Mouse (Mus musculus) intestine, embryonic 16.5 days (tissue): ENCODE measurements around the gene Mrps11. TPM values are rescaled to one million over a fixed set of nuclear protein-coding genes. Genes with fewer than 3 reads are reported as not detected.
A peak's percentile ranks its signal among the peaks of the same experiment; 100 is the strongest.

ENCODE experiments used
- ATAC-seq: fragments of 200-750 bp; cut with Nextera tagmentation; 2 replicates; pipeline ENCODE4 v1.8.0; 2017; ENCODE audit warnings: moderate TSS enrichment, moderate library complexity
- H3K27ac ChIP-seq: fragments of 300-500 bp; sonication (generic); 2 replicates; pipeline ENCODE4 v1.5.1; 2014; ENCODE audit warnings: mild to moderate bottlenecking, low read length
- H3K27me3 ChIP-seq: fragments of 300-500 bp; sonication (generic); replicated peaks from 2 replicates; pipeline ENCODE4 v1.6.1; 2014; ENCODE audit warnings: low read length, control low read depth, mixed read lengths; ENCODE audit not compliant: control insufficient read depth, insufficient read depth
- H3K36me3 ChIP-seq: fragments of 300-500 bp; sonication (generic); 2 replicates; pipeline ENCODE4 v1.6.1; 2014; ENCODE audit warnings: low read length, control low read depth; ENCODE audit not compliant: control insufficient read depth, insufficient read depth
- H3K4me1 ChIP-seq: fragments of 300-500 bp; sonication (generic); 2 replicates; pipeline ENCODE4 v1.6.1; 2014; ENCODE audit warnings: low read length, control low read depth, mixed read lengths; ENCODE audit not compliant: control insufficient read depth, insufficient read depth
- H3K4me2 ChIP-seq: fragments of 300-500 bp; sonication (generic); 2 replicates; pipeline ENCODE4 v1.6.1; 2014; ENCODE audit warnings: low read depth, low read length, control low read depth
- H3K4me3 ChIP-seq: fragments of 300-500 bp; sonication (generic); 2 replicates; pipeline ENCODE4 v1.5.1; 2014; ENCODE audit warnings: mild to moderate bottlenecking, low read length
- H3K9ac ChIP-seq: fragments of 300-500 bp; sonication (generic); 2 replicates; pipeline ENCODE4 v1.6.1; 2014; ENCODE audit warnings: low read depth, low read length
- H3K9me3 ChIP-seq: fragments of 300-500 bp; sonication (generic); 2 replicates; pipeline ENCODE4 v1.6.1; 2016; ENCODE audit warnings: low read length, control low read depth; ENCODE audit not compliant: control insufficient read depth
- WGBS: fragments of 180-500 bp; shearing (Covaris S2); extraction: QIAGEN DNeasy Blood & Tissue Kit; methylation state at CpG from one replicate; pipeline ENCODE4 v1.1.7; 2014; 5-methylcytosine and 5-hydroxymethylcytosine counted together
- polyA plus RNA-seq: library from polyadenylated mRNA; unstranded; fragments of >200 nt; fragmentation: Nextera tagmentation; extraction: Ambion mirVana; gene quantifications from 2 replicates; pipeline ENCODE4 v1.2.1, GENCODE M21; 2015

The Mrps11 gene
- polyA plus RNA-seq, 1 experiment from 2014 or later: 66.9 TPM

DNA sequence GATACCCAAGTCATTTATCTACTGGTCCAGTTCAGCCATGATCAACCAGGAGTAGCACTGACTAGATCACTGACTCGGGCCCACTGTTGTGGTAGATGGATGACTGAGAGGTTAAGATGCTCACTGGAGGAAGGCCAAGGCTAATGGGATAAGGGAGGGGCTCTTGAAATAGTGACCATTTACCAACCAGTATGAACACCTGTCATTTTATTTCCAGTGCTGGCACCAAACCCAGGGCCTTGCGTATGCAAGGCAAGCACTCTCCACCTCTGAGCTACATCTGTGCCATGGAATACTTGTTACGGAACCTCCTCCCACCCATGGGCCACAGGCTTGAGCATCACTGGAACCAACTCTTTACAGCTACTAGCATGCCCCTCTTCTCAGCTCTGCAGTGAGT, 19.1 kb upstream of the Mrps11 start:
- Histone ChIP-seq H3K36me3 (no peaks in the 10 kb centered on the region), H3K27me3 (no peaks in the 10 kb centered on the region), H3K27ac (no peak overlapping the region), H3K4me2 (no peak overlapping the region), H3K4me3 (no peak overlapping the region), H3K9me3 (no peaks in the 10 kb centered on the region), H3K4me1 (no peaks in the 10 kb centered on the region), H3K9ac (no peak overlapping the region)
- 88% methylated on average over 3 of the region's 3 CpGs for WGBS
- ATAC-seq: no peak

DNA sequence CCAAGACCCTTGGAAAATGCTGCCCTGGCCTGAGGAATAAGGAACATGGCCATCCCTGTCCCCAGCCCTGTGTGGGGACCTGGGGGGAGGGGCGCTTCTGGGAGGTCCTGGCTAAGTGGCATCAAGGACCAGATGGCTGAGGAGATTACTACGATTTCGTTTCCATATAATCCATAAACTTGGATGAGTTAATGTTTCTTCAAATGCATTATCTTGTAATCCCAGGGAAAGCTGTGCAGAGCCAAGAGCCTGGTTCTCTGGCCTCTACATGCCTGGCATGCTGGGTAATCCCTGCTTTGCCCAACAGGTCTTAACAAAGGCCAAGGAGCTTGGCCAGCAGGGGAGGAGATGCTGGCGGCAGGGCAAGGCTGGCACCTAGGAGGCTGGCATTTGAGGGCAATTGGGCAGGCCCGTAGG, 17.7 kb upstream of the Mrps11 start:
- H3K9me3 ChIP-seq: no peaks in the 10 kb centered on the region
- ATAC-seq: no peak
- H3K27ac ChIP-seq: no peak overlapping the region
- H3K4me3 ChIP-seq: no peak overlapping the region
- 67% methylated on average over 5 of the region's 5 CpGs for WGBS
- H3K4me1 ChIP-seq: no peaks in the 10 kb centered on the region
- H3K4me2 ChIP-seq: no peak overlapping the region
- H3K27me3 ChIP-seq: no peaks in the 10 kb centered on the region
- H3K9ac ChIP-seq: no peak overlapping the region
- no peaks in the 10 kb centered on the region for H3K36me3 ChIP-seq

DNA sequence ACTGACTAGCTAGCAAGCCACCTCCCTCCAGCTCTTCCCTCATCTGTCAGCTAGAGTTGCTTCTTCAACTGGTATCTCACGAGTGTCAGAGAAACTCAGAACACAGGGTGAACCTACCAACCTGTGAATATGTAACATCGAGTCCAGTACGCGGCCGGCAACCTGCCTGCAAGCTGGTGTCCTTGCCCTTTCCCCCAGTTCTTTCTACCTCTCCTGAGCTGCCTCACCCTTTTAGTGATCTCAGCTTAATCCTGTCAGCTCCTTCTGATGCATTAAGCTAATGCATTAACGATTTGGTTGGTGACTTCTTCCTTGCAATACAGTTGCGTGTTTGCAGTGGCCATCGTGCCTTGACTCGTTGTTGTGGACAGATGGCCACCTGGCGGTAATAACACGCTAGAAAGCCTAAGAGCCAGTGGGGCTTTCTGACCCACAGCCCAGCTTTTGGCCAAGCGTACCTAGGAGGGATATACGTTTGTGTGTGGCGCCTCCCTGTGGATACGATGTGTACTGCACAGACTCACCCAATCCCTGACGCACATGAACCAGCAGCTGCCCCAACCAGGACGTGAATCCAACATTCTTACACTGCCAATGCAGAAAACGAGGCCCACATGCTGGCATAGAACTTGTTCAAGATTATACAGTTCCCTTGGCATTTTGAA, 16.8 kb upstream of the Mrps11 start:
- Histone ChIP-seq H3K9me3 (no peaks in the 10 kb centered on the region), H3K4me1 (no peaks in the 10 kb centered on the region), H3K27me3 (no peaks in the 10 kb centered on the region), H3K27ac (no peak overlapping the region), H3K36me3 (no peaks in the 10 kb centered on the region), H3K4me3 (no peak overlapping the region), H3K9ac (no peak overlapping the region), H3K4me2 (no peak overlapping the region)
- peak; percentile 38; the same call in 1 of the 2 replicates for ATAC-seq
- 23% methylated on average over 18 of the region's 18 CpGs for WGBS

DNA sequence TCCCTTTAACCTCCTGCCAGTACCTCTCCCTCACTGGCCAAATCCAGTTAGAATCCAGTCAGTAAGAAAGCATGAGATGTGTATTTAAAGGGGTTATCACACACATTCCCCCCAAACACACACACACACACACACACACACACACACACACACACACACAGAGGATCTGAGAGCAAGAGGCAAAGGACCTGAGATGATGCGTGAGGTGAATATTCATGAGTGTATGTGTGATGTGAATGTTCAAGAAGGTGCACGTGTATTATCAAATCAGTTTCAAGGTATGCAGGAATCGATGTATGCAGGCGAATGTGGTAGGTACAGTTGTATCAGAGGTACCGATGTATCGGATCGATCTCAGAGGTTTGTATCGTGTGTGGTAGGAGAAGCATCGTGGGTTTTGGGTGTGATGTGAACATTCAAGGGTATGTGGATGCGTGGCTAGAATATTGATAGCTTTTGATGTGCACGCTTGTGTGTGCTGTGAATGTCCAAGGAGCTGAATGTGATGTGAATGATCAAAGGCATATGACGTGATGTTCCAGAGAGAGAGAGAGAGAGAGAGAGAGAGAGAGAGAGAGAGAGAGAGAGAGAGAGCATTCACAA, 14.9 kb upstream of the Mrps11 start:
- H3K9me3 ChIP-seq: no peaks in the 10 kb centered on the region
- H3K27me3 ChIP-seq: no peaks in the 10 kb centered on the region
- WGBS: 87% methylated on average over 12 of the region's 12 CpGs
- H3K4me3 ChIP-seq: no peak overlapping the region
- H3K4me2 ChIP-seq: no peak overlapping the region
- no peaks in the 10 kb centered on the region for H3K4me1 ChIP-seq
- H3K36me3 ChIP-seq: no peaks in the 10 kb centered on the region
- no peak for ATAC-seq
- no peak overlapping the region for H3K9ac ChIP-seq
- no peak overlapping the region for H3K27ac ChIP-seq

DNA sequence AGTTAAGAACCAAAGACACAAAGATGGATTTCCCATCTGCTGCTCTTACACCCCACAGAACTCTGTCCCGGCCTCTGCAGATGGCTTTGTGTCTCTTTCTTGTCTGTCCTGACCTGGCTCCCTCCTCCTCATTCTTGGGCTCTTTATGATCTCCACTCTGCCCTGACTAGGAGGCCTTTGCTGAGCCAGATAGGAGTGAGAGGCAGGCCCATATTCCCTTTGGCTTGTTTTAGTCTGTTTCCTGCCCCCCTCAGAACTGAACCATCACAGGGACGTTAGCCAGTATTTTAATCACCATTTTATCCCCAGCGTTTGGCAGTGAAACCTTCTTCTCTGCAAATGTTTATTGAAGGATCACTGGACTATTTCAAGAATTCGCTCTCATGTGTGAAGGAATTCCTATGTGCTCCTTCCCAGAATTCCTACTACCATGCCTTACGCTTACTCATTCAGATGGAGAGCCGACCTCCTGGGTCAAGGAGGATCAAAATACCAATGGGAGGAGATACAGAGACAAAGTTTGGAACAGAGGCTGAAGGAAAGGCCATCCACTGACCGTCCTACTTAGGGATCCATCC, 13.8 kb upstream of the Mrps11 start:
- peak; percentile 60 for ATAC-seq
- 28% methylated on average over 7 of the region's 7 CpGs for WGBS

DNA sequence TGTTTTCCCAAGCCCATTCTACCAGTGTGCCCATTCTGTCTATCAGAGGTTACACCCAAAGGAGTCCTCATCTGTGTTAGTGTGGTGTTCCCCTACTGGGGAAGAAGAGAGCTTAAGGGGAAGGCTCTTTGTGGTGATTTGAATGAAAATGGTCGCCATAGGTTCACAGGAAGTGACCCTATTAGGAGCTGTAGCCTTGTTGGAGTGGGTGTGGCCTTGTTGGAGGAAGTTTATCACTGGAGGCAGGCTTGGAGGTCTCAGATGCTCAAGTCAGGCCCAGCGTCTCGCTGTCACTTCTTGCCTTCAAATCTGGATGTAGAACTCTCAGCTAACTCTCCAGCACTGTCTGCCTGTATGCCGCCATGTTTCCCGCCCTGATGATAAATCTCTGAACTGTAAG, 12.0 kb upstream of the Mrps11 start:
- H3K9me3 ChIP-seq: no peaks in the 10 kb centered on the region
- H3K36me3 ChIP-seq: peaks cover 2% of the 10 kb centered on the region; the same call in 1 of the 2 replicates
- no peaks in the 10 kb centered on the region for H3K27me3 ChIP-seq
- no peak for ATAC-seq
- H3K9ac ChIP-seq: no peak overlapping the region
- WGBS: 92% methylated on average over 5 of the region's 5 CpGs
- no peak overlapping the region for H3K27ac ChIP-seq
- H3K4me1 ChIP-seq: no peaks in the 10 kb centered on the region
- H3K4me3 ChIP-seq: no peak overlapping the region
- H3K4me2 ChIP-seq: no peak overlapping the region

More for the DNA sequence above, 13.8 kb upstream of the Mrps11 start:
- Histone ChIP-seq H3K4me2 (no peak overlapping the region), H3K4me1 (no peaks in the 10 kb centered on the region), H3K4me3 (no peak overlapping the region), H3K27me3 (no peaks in the 10 kb centered on the region), H3K9me3 (no peaks in the 10 kb centered on the region), H3K27ac (no peak overlapping the region), H3K9ac (no peak overlapping the region), H3K36me3 (no peaks in the 10 kb centered on the region; the same call in 1 of the 2 replicates)

DNA sequence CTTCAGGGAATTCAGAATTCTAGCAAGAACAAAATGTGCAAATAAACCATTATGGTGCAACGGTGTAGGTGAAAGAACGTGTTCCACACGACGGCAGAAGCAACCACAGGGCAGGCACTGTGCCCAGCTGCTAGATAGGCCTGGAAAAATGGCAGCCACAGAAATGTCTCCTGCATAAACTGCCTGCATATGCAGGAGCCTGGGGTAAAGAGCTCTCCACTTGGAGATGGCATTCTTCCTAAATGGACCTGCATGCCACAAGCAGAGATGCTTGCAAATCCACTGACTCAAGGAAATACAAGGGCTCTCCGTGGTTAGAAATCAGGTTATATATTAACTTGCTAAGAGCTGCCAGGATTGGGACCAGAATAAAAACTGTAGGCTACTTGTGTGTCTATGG, 4.2 kb upstream of the Mrps11 start:
- no peak overlapping the region for H3K4me3 ChIP-seq
- peaks cover 5% of the 10 kb centered on the region; the same call in 1 of the 2 replicates for H3K4me1 ChIP-seq
- H3K9ac ChIP-seq: no peak overlapping the region
- WGBS: 84% methylated on average over 5 of the region's 5 CpGs
- H3K9me3 ChIP-seq: no peaks in the 10 kb centered on the region
- no peak overlapping the region for H3K27ac ChIP-seq
- H3K36me3 ChIP-seq: 0 out of 2 replicates have a peak, but pooled peaks cover 2% of the 10 kb centered on the region
- H3K4me2 ChIP-seq: no peak overlapping the region
- no peaks in the 10 kb centered on the region for H3K27me3 ChIP-seq
- no peak for ATAC-seq

DNA sequence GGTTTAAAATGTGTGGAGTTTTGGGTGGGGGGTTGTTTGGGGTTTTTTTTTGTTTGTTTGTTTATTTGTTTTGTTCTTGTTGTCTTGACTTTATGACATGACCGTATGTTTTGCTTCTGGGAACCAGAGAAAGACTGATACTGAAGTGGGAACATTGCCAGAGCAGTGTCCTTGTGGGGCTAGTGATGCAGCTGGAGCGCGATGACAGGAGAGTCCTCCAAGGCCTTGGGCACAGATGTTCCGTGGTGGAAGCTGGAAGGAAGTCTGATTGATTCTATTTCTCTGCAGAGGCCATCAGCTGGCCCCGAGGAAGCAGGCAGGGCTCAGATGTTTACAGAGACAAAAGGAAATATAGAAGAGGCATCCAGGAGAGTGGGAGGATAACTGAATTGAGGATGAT, 3.0 kb downstream of the Mrps11 start:
- Histone ChIP-seq H3K4me3 (no peak overlapping the region), H3K4me1 (peaks cover 10% of the 10 kb centered on the region; the same call in 1 of the 2 replicates), H3K27ac (no peak overlapping the region), H3K4me2 (no peak overlapping the region), H3K36me3 (no peaks in the 10 kb centered on the region), H3K27me3 (no peaks in the 10 kb centered on the region), H3K9ac (no peak overlapping the region), H3K9me3 (no peaks in the 10 kb centered on the region)
- no peak for ATAC-seq
- WGBS: 64% methylated on average over 5 of the region's 5 CpGs

DNA sequence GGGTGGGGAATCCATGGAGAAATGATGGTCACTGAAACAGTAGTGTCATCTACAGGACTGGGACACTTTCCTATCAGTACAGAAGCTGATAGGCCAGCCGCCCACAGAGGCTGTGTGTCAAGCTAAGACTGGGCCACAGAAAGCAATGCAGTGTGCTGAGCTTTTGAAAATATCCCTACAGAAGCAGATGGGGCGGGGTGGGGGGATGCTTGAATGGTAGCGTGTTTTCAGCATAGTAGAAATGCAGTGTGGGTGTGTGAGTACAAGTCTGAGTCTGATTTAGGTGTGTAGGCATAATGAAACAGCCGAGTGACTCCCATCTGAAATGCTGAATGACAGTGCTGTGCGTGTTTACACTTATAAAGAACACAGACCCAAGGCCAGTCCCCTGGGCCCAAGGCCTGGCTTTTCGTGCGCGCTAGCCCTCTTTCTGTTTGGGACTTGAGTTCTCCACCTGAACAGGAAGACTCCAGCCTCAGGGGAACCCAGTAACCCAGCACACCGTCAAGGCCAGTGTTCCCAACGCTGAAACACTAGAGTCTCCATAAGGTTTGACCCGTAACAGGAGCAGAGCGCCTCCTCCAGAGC, 5.0 kb downstream of the Mrps11 start:
- Histone ChIP-seq H3K4me2 (no peak overlapping the region), H3K27me3 (no peaks in the 10 kb centered on the region), H3K4me1 (peaks cover 6% of the 10 kb centered on the region; the same call in 1 of the 2 replicates), H3K9ac (no peak overlapping the region), H3K36me3 (no peaks in the 10 kb centered on the region; the same call in 1 of the 2 replicates), H3K27ac (no peak overlapping the region), H3K9me3 (no peaks in the 10 kb centered on the region), H3K4me3 (no peak overlapping the region)
- 88% methylated on average over 12 of the region's 12 CpGs for WGBS
- ATAC-seq: no peak
